Mouse (Mus musculus): ENCODE data around the gene 2310033P09Rik. TPM values are rescaled to one million over a fixed set of nuclear protein-coding genes. Genes with fewer than 3 reads are reported as not detected.
A peak's percentile ranks its signal among the peaks of the same experiment; 100 is the strongest.

Gene 2310033P09Rik
- total RNA-seq, 1 experiment, result 14.4 TPM

DNA sequence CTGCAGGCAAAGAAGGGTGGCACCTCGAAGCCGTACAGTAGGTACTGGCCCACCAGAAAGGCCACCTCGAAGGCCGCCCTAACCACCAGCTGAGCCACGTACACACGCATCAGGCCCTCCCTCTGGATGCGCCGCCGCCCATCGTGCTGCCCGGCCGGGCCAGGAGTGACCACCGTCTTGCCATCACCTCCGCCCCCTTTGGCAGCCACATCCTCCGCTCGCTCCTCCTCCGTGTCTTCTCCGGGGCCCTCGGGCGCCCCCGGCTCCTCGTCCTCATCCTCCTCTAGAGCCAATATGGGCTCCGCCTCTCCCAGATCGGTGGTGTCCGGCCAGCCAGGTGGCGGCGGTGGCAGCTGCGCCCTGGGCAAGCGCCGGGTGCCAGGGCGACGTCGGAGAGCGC is 31.2 kb upstream of the 2310033P09Rik start:
- Histone ChIP-seq H3K27ac (ENCODE audit: insufficient read depth, low read depth, low read length, poor library complexity, severe bottlenecking) (no peak overlapping the region), H3K9ac (ENCODE audit: insufficient read depth, low read depth, low read length, poor library complexity, severe bottlenecking) (0 out of 2 replicates have a peak overlapping the region, but pooled peaks have one; percentile 3), H3K36me3 (ENCODE audit: control insufficient read depth, insufficient read depth, low read length, poor library complexity, severe bottlenecking) (no peaks in the 10 kb centered on the region), H3K4me3 (ENCODE audit: insufficient read depth in 1 of 2, low read depth in 1 of 2, low read length in 2 of 2, poor library complexity in 1 of 2, severe bottlenecking in 1 of 2) (peak overlapping the region; percentile 9 to 57; a peak in 3 of 4 replicates), H3K4me1 (ENCODE audit: control insufficient read depth in 2 of 2, insufficient read depth in 2 of 2, low read length in 2 of 2, poor library complexity in 1 of 2) (peaks cover 0 to 2% of the 10 kb centered on the region in 2 experiments; a peak in 1 of 4 replicates), H3K9me3 (ENCODE audit: control insufficient read depth, insufficient read depth, low read depth, low read length) (no peaks in the 10 kb centered on the region)
- in situ Hi-C loops (cut with MboI; ENCODE audit: low sequenced_read_pairs in 2 of 2, unreplicated experiment in 2 of 2), result no loop called here
- no peak for TF ChIP-seq MAFK (IDR thresholded peaks at IDR 0.05; ENCODE audit: insufficient read depth, low read depth, low read length)
- TF ChIP-seq HCFC1 (IDR thresholded peaks at IDR 0.05; ENCODE audit: borderline replicate concordance, insufficient read depth, low read length), result no peak
- no peak for TF ChIP-seq CHD2 (IDR thresholded peaks at IDR 0.05; ENCODE audit: low read depth, low read length)
- no peak for TF ChIP-seq ZC3H11A (IDR thresholded peaks at IDR 0.05; ENCODE audit: borderline replicate concordance, low read depth, low read length)
- TF ChIP-seq ZNF384 (IDR thresholded peaks at IDR 0.05; ENCODE audit: low read depth, low read length), result no peak
- no peak for DNase-seq (ENCODE audit: low read depth, low spot score)

GRCm38 (mm10) chr11:59182864-59183331 is 25.2 kb upstream of the 2310033P09Rik start, which contains the start of gene Gjc2:
Gene Gjc2 (minus strand): TSS chr11:59183213.
- Histone ChIP-seq H3K9ac (ENCODE audit: insufficient read depth, low read depth, low read length, poor library complexity, severe bottlenecking) (no peak within 1 kb of the TSS), H3K9me3 (ENCODE audit: control insufficient read depth, insufficient read depth, low read depth, low read length) (no peaks in the 10 kb centered on the region), H3K36me3 (ENCODE audit: control insufficient read depth, insufficient read depth, low read length, poor library complexity, severe bottlenecking) (peaks cover 32% of the 10 kb centered on the region), H3K27ac (ENCODE audit: insufficient read depth, low read depth, low read length, poor library complexity, severe bottlenecking) (no peak within 1 kb of the TSS), H3K4me1 (ENCODE audit: control insufficient read depth in 2 of 2, insufficient read depth in 2 of 2, low read length in 2 of 2, poor library complexity in 1 of 2) (peaks cover 0 to 9% of the 10 kb centered on the region in 2 experiments; a peak in 2 of 4 replicates), H3K4me3 (ENCODE audit: insufficient read depth in 1 of 2, low read depth in 1 of 2, low read length in 2 of 2, poor library complexity in 1 of 2, severe bottlenecking in 1 of 2) (no peak within 1 kb of the TSS)
- no peak for DNase-seq (ENCODE audit: low read depth, low spot score)
- no peak for TF ChIP-seq ZC3H11A (IDR thresholded peaks at IDR 0.05; ENCODE audit: borderline replicate concordance, low read depth, low read length)
- TF ChIP-seq MAFK (IDR thresholded peaks at IDR 0.05; ENCODE audit: insufficient read depth, low read depth, low read length), result no peak
- no peak for TF ChIP-seq ZNF384 (IDR thresholded peaks at IDR 0.05; ENCODE audit: low read depth, low read length)
- TF ChIP-seq CHD2 (IDR thresholded peaks at IDR 0.05; ENCODE audit: low read depth, low read length), result no peak
- no peak for TF ChIP-seq HCFC1 (IDR thresholded peaks at IDR 0.05; ENCODE audit: borderline replicate concordance, insufficient read depth, low read length)
- in situ Hi-C loops (cut with MboI; ENCODE audit: low sequenced_read_pairs in 2 of 2, unreplicated experiment in 2 of 2), result no loop called here

- Histone ChIP-seq H3K27ac (ENCODE audit: insufficient read depth, low read depth, low read length, poor library complexity, severe bottlenecking) (no peak overlapping the region), H3K36me3 (ENCODE audit: control insufficient read depth, insufficient read depth, low read length, poor library complexity, severe bottlenecking) (peaks cover 34% of the 10 kb centered on the region), H3K9ac (ENCODE audit: insufficient read depth, low read depth, low read length, poor library complexity, severe bottlenecking) (no peak overlapping the region), H3K4me1 (ENCODE audit: control insufficient read depth in 2 of 2, insufficient read depth in 2 of 2, low read length in 2 of 2, poor library complexity in 1 of 2) (peaks cover 0 to 9% of the 10 kb centered on the region in 2 experiments; a peak in 2 of 4 replicates), H3K4me3 (ENCODE audit: insufficient read depth in 1 of 2, low read depth in 1 of 2, low read length in 2 of 2, poor library complexity in 1 of 2, severe bottlenecking in 1 of 2) (no peak overlapping the region), H3K9me3 (ENCODE audit: control insufficient read depth, insufficient read depth, low read depth, low read length) (no peaks in the 10 kb centered on the region)
- no peak for TF ChIP-seq HCFC1 (IDR thresholded peaks at IDR 0.05; ENCODE audit: borderline replicate concordance, insufficient read depth, low read length)
- in situ Hi-C loops (cut with MboI; ENCODE audit: low sequenced_read_pairs in 2 of 2, unreplicated experiment in 2 of 2), result no loop called here
- no peak for DNase-seq (ENCODE audit: low read depth, low spot score)
Observed at GRCm38 (mm10) chr11:59183821-59184220, 24.3 kb upstream of the 2310033P09Rik start.

DNA sequence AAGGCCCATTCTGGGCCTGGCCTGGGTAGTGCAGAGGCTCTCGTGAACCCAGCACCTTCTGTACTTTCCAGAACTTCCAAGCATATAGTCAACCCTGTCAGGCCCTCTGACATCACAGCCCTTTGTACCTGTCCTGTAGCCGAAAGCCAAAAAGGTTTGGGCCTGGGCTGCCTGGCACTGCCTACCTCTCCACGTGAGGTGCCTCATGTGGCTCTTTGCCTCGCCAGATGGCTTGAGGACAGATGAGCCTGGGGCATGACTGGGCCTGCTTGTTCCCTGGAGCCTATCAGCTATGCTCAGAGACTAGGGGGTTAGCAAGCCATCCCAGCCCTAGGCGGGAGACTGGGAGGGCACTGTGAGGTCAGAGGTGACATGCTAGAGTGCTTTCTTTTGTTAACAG is 22.6 kb upstream of the 2310033P09Rik start:
- Histone ChIP-seq H3K27ac (ENCODE audit: insufficient read depth, low read depth, low read length, poor library complexity, severe bottlenecking) (no peak overlapping the region), H3K4me1 (ENCODE audit: control insufficient read depth in 2 of 2, insufficient read depth in 2 of 2, low read length in 2 of 2, poor library complexity in 1 of 2) (peaks cover 0 to 14% of the 10 kb centered on the region in 2 experiments; a peak in 2 of 4 replicates), H3K9me3 (ENCODE audit: control insufficient read depth, insufficient read depth, low read depth, low read length) (no peaks in the 10 kb centered on the region), H3K36me3 (ENCODE audit: control insufficient read depth, insufficient read depth, low read length, poor library complexity, severe bottlenecking) (peaks cover 38% of the 10 kb centered on the region), H3K9ac (ENCODE audit: insufficient read depth, low read depth, low read length, poor library complexity, severe bottlenecking) (no peak overlapping the region), H3K4me3 (ENCODE audit: insufficient read depth in 1 of 2, low read depth in 1 of 2, low read length in 2 of 2, poor library complexity in 1 of 2, severe bottlenecking in 1 of 2) (no peak overlapping the region)
- TF ChIP-seq ZNF384 (IDR thresholded peaks at IDR 0.05; ENCODE audit: low read depth, low read length) (no peak), CHD2 (IDR thresholded peaks at IDR 0.05; ENCODE audit: low read depth, low read length) (no peak), HCFC1 (IDR thresholded peaks at IDR 0.05; ENCODE audit: borderline replicate concordance, insufficient read depth, low read length) (no peak)
- in situ Hi-C loops (cut with MboI; ENCODE audit: low sequenced_read_pairs in 2 of 2, unreplicated experiment in 2 of 2), result no loop called here
- DNase-seq (ENCODE audit: low read depth, low spot score), result no peak

- Histone ChIP-seq H3K36me3 (ENCODE audit: control insufficient read depth, insufficient read depth, low read length, poor library complexity, severe bottlenecking) (peaks cover 38% of the 10 kb centered on the region), H3K9me3 (ENCODE audit: control insufficient read depth, insufficient read depth, low read depth, low read length) (no peaks in the 10 kb centered on the region), H3K27ac (ENCODE audit: insufficient read depth, low read depth, low read length, poor library complexity, severe bottlenecking) (no peak overlapping the region), H3K4me3 (ENCODE audit: insufficient read depth in 1 of 2, low read depth in 1 of 2, low read length in 2 of 2, poor library complexity in 1 of 2, severe bottlenecking in 1 of 2) (no peak overlapping the region), H3K4me1 (ENCODE audit: control insufficient read depth in 2 of 2, insufficient read depth in 2 of 2, low read length in 2 of 2, poor library complexity in 1 of 2) (peaks cover 3 to 14% of the 10 kb centered on the region in 2 experiments; a peak in 3 of 4 replicates), H3K9ac (ENCODE audit: insufficient read depth, low read depth, low read length, poor library complexity, severe bottlenecking) (no peak overlapping the region)
- no peak for TF ChIP-seq CHD2 (IDR thresholded peaks at IDR 0.05; ENCODE audit: low read depth, low read length)
- TF ChIP-seq MAFK (IDR thresholded peaks at IDR 0.05; ENCODE audit: insufficient read depth, low read depth, low read length), result no peak
- TF ChIP-seq ZC3H11A (IDR thresholded peaks at IDR 0.05; ENCODE audit: borderline replicate concordance, low read depth, low read length), result no peak
- TF ChIP-seq ZNF384 (IDR thresholded peaks at IDR 0.05; ENCODE audit: low read depth, low read length), result no peak
- no peak for TF ChIP-seq HCFC1 (IDR thresholded peaks at IDR 0.05; ENCODE audit: borderline replicate concordance, insufficient read depth, low read length)
- DNase-seq (ENCODE audit: low read depth, low spot score), result no peak
- in situ Hi-C loops (cut with MboI; ENCODE audit: low sequenced_read_pairs in 2 of 2, unreplicated experiment in 2 of 2), result no loop called here
Observed at GRCm38 (mm10) chr11:59187706-59188105, 20.4 kb upstream of the 2310033P09Rik start.

Data from ES-E14 (cell line).